Comparison of ENCODE assay signal across 8 mouse cellular contexts in genomic region chr9:100570626-100571233, GRCm38 (mm10). TPM values are rescaled to one million over a fixed set of nuclear protein-coding genes. Genes with fewer than 3 reads are reported as not detected.
DNase-seq lines count a peak whose midpoint lies in the region; ATAC-seq lines count a peak whose summit lies in the region.

TSS of gene Slc35g2 (minus strand) at chr9:100571090.

- H3K4me3 ChIP-seq in midbrain, embryonic 14.5 days (replicated peaks; ENCODE audit: low read depth, low read length) = peak within 1 kb of the TSS; percentile 65

- no peaks in the 10 kb centered on the region for H3K36me3 ChIP-seq in midbrain, embryonic 14.5 days (ENCODE audit: control insufficient read depth, insufficient read depth, low read length)

- under 1% methylated on average over 55 of the region's 55 CpGs for WGBS in midbrain, embryonic 14.5 days

- no peaks in the 10 kb centered on the region for H3K9me3 ChIP-seq in midbrain, embryonic 14.5 days (ENCODE audit: control insufficient read depth, low read length)

- peak within 1 kb of the TSS; percentile 69 for H3K9ac ChIP-seq in midbrain, embryonic 14.5 days (replicated peaks; ENCODE audit: low read length)

- no peaks in the 10 kb centered on the region for H3K27me3 ChIP-seq in midbrain, embryonic 14.5 days (ENCODE audit: control insufficient read depth, insufficient read depth, low read length)

- peak within 1 kb of the TSS; percentile 72 for H3K4me2 ChIP-seq in midbrain, embryonic 14.5 days (ENCODE audit: low read length)

- ATAC-seq in midbrain, embryonic 14.5 days (ENCODE audit: low FRiP score, low TSS enrichment) = peak; percentile 89

- DNase-seq in thymus, postnatal 36 days = peak; percentile 7 to 11
- DNase-seq in thymus, postnatal 10 days (ENCODE audit: low spot score in 2 of 2) = no peak
- DNase-seq in embryo, embryonic 10 days (ENCODE audit: low spot score) = peak; percentile 83
- peak; percentile 18 to 21 for DNase-seq in heart, adult 9 months (ENCODE audit: low spot score in 2 of 2)
- DNase-seq in kidney, adult 9 months = peak; percentile 37
- DNase-seq in liver = peak; percentile 19
- peak; percentile 89 for DNase-seq in midbrain, embryonic 14.5 days
- DNase-seq in testis, postnatal 10 days (ENCODE audit: low spot score) = peak; percentile 49

- H3K4me1 ChIP-seq in midbrain, embryonic 14.5 days (ENCODE audit: control insufficient read depth, insufficient read depth, low read length) = peaks cover 9% of the 10 kb centered on the region; the same call in 1 of the 2 replicates

- H3K27ac ChIP-seq in midbrain, embryonic 14.5 days (replicated peaks; ENCODE audit: low read depth, low read length) = peak within 1 kb of the TSS; percentile 74

RNA-seq across cellular contexts. Expression of gene Slc35g2, which starts in this region (rescaled TPM):
- 16.9 and 18.5 TPM in 2 replicates for polyA plus RNA-seq in midbrain, embryonic 14.5 days (2014; fragmentation: Nextera tagmentation; extraction: Ambion mirVana)

Comparison
In these comparisons a context has a peak if more than half of its experiments do, and no peak if none do; other contexts are left out.
1. DNase-seq: peak in thymus, postnatal 36 days (2 of 2), embryo, embryonic 10 days (single experiment), heart, adult 9 months (2 of 2), kidney, adult 9 months (single experiment), liver (single experiment), midbrain, embryonic 14.5 days (single experiment) and testis, postnatal 10 days (single experiment); none in thymus, postnatal 10 days (0 of 2).